Mouse (Mus musculus): ENCODE measurements around the gene Rapgef1. TPM values are rescaled to one million over a fixed set of nuclear protein-coding genes. Genes with fewer than 3 reads are reported as not detected.
A peak's percentile ranks its signal among the peaks of the same experiment; 100 is the strongest.

Gene Rapgef1
- polyA plus RNA-seq, 1 experiment, result 58.8 TPM

DNA sequence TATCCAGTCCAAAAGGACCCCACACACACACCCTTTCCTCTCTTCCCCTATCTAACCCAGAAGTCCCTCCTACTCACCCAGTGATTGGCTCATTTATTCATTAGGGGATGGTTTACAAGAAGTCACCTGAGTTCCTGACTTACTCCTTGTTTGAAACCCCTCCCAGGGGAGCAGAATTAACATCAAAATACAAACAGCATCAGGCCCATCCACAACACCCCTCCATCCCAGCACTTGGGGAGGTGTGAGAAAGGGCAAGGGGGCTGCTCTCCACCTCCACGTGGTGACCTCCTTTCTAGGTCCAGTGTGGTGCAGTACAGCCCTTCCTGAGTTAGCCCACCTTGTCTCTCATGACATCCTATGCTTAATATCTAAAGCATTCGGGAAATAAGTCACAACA is 110.0 kb downstream of the Rapgef1 start:
- Histone ChIP-seq H3K27me3 (ENCODE audit: control insufficient read depth, insufficient read depth, low read length) (no peaks in the 10 kb centered on the region), H3K4me1 (ENCODE audit: control insufficient read depth, insufficient read depth, low read length) (no peaks in the 10 kb centered on the region), H3K36me3 (ENCODE audit: control insufficient read depth, insufficient read depth, low read length) (no peaks in the 10 kb centered on the region; the same call in 1 of the 2 replicates), H3K27ac (ENCODE audit: control insufficient read depth, insufficient read depth, low read depth, low read length) (no peak overlapping the region), H3K4me3 (ENCODE audit: control insufficient read depth, low read depth, low read length) (no peak overlapping the region)
- TF ChIP-seq POLR2A (IDR thresholded peaks at IDR 0.05; ENCODE audit: control insufficient read depth, low read depth, low read length), result no peak
- TF ChIP-seq CTCF (IDR thresholded peaks at IDR 0.05; ENCODE audit: control insufficient read depth, insufficient read depth, insufficient replicate concordance, low read depth, low read length), result no peak

DNA sequence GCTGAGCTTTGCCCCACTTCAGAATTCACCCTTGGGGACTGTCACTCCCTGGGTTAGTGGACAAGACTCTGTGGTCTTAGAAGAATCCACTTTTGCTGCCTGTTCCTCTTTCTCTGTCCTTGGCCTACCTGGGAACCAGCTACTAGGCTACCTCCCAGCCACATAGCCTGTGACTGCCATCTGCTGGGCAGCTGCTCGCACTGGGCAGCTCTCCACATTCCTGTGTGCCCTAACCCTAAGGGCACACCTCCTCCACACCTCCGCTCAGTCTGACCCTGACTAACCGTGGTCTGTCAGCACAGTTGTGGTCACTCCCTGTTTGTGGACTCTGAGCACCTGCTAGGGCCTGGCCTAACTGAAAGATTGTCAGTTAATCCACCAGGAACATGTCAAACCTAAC is 112.0 kb downstream of the Rapgef1 start:
- Histone ChIP-seq H3K4me3 (ENCODE audit: control insufficient read depth, low read depth, low read length) (no peak overlapping the region), H3K27ac (ENCODE audit: control insufficient read depth, insufficient read depth, low read depth, low read length) (no peak overlapping the region), H3K27me3 (ENCODE audit: control insufficient read depth, insufficient read depth, low read length) (no peaks in the 10 kb centered on the region), H3K4me1 (ENCODE audit: control insufficient read depth, insufficient read depth, low read length) (no peaks in the 10 kb centered on the region), H3K36me3 (ENCODE audit: control insufficient read depth, insufficient read depth, low read length) (no peaks in the 10 kb centered on the region; the same call in none of the 2 replicates)
- TF ChIP-seq CTCF (IDR thresholded peaks at IDR 0.05; ENCODE audit: control insufficient read depth, insufficient read depth, insufficient replicate concordance, low read depth, low read length), result peak; percentile 52; the same call in 1 of the 2 replicates
- TF ChIP-seq POLR2A (IDR thresholded peaks at IDR 0.05; ENCODE audit: control insufficient read depth, low read depth, low read length), result no peak

DNA sequence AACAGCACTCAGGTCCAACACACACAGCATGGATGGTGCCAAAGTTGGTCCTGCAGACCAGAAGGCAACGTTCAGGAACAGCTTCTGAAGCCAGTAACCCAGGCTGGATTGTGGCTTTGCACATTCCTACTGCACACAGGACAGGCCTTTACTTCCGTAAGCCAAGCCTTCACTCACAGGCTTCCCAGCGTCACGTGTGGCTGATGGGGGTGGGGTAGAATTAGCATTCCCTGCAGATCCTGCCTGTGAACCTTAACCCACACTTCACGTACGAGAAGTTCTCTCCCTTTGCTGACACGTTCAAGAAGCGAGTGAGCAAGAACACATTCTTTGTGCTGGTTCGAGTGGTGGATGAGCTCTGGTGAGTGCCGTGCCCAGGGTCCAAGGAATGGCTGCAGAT is 113.0 kb downstream of the Rapgef1 start:
- TF ChIP-seq CTCF (IDR thresholded peaks at IDR 0.05; ENCODE audit: control insufficient read depth, insufficient read depth, insufficient replicate concordance, low read depth, low read length) (no peak), POLR2A (IDR thresholded peaks at IDR 0.05; ENCODE audit: control insufficient read depth, low read depth, low read length) (no peak)
- Histone ChIP-seq H3K27ac (ENCODE audit: control insufficient read depth, insufficient read depth, low read depth, low read length) (no peak overlapping the region), H3K4me1 (ENCODE audit: control insufficient read depth, insufficient read depth, low read length) (no peaks in the 10 kb centered on the region), H3K4me3 (ENCODE audit: control insufficient read depth, low read depth, low read length) (no peak overlapping the region), H3K27me3 (ENCODE audit: control insufficient read depth, insufficient read depth, low read length) (no peaks in the 10 kb centered on the region), H3K36me3 (ENCODE audit: control insufficient read depth, insufficient read depth, low read length) (no peaks in the 10 kb centered on the region; the same call in none of the 2 replicates)

GRCm38 (mm10) chr2:29733348-29733747 is 113.8 kb downstream of the Rapgef1 start:
- Histone ChIP-seq H3K4me1 (ENCODE audit: control insufficient read depth, insufficient read depth, low read length) (no peaks in the 10 kb centered on the region), H3K27ac (ENCODE audit: control insufficient read depth, insufficient read depth, low read depth, low read length) (no peak overlapping the region), H3K36me3 (ENCODE audit: control insufficient read depth, insufficient read depth, low read length) (no peaks in the 10 kb centered on the region; the same call in none of the 2 replicates), H3K4me3 (ENCODE audit: control insufficient read depth, low read depth, low read length) (no peak overlapping the region), H3K27me3 (ENCODE audit: control insufficient read depth, insufficient read depth, low read length) (no peaks in the 10 kb centered on the region)
- TF ChIP-seq CTCF (IDR thresholded peaks at IDR 0.05; ENCODE audit: control insufficient read depth, insufficient read depth, insufficient replicate concordance, low read depth, low read length) (no peak), POLR2A (IDR thresholded peaks at IDR 0.05; ENCODE audit: control insufficient read depth, low read depth, low read length) (no peak)

DNA sequence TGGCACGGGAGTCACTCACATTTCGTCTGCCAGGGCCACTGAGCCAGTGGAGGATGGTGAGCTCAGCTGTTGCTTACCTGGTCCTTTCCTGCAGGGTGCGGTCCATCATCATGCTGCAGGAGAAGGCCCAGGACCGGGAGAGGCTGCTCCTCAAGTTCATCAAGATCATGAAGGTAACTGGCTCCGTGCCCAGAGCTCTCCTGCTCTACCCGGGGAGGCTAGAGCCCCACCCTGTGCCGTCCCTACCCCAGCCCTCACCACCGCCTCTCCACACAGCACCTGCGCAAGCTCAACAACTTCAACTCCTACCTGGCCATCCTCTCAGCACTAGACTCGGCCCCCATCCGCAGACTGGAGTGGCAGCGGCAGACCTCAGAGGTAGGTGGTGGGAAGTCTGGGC is 116.2 kb downstream of the Rapgef1 start:
- H3K36me3 ChIP-seq (ENCODE audit: control insufficient read depth, insufficient read depth, low read length), result no peaks in the 10 kb centered on the region; the same call in 1 of the 2 replicates
- no peak for TF ChIP-seq POLR2A (IDR thresholded peaks at IDR 0.05; ENCODE audit: control insufficient read depth, low read depth, low read length)
- no peak for TF ChIP-seq CTCF (IDR thresholded peaks at IDR 0.05; ENCODE audit: control insufficient read depth, insufficient read depth, insufficient replicate concordance, low read depth, low read length)

GRCm38 (mm10) chr2:29737209-29737925 is 117.8 kb downstream of the Rapgef1 start:
- H3K4me1 ChIP-seq (ENCODE audit: control insufficient read depth, insufficient read depth, low read length), result no peaks in the 10 kb centered on the region
- no peak for TF ChIP-seq CTCF (IDR thresholded peaks at IDR 0.05; ENCODE audit: control insufficient read depth, insufficient read depth, insufficient replicate concordance, low read depth, low read length)
- TF ChIP-seq POLR2A (IDR thresholded peaks at IDR 0.05; ENCODE audit: control insufficient read depth, low read depth, low read length), result no peak
- H3K27ac ChIP-seq (ENCODE audit: control insufficient read depth, insufficient read depth, low read depth, low read length), result no peak overlapping the region
- no peaks in the 10 kb centered on the region for H3K27me3 ChIP-seq (ENCODE audit: control insufficient read depth, insufficient read depth, low read length)
- no peak overlapping the region for H3K4me3 ChIP-seq (ENCODE audit: control insufficient read depth, low read depth, low read length)
- H3K36me3 ChIP-seq (ENCODE audit: control insufficient read depth, insufficient read depth, low read length), result no peaks in the 10 kb centered on the region; the same call in 1 of the 2 replicates

More for the DNA sequence above, 116.2 kb downstream of the Rapgef1 start:
- no peak overlapping the region for H3K27ac ChIP-seq (ENCODE audit: control insufficient read depth, insufficient read depth, low read depth, low read length)
- H3K4me3 ChIP-seq (ENCODE audit: control insufficient read depth, low read depth, low read length), result no peak overlapping the region
- no peaks in the 10 kb centered on the region for H3K4me1 ChIP-seq (ENCODE audit: control insufficient read depth, insufficient read depth, low read length)
- H3K27me3 ChIP-seq (ENCODE audit: control insufficient read depth, insufficient read depth, low read length), result no peaks in the 10 kb centered on the region

GRCm38 (mm10) chr2:29738799-29739198 is 119.3 kb downstream of the Rapgef1 start:
- Histone ChIP-seq H3K4me1 (ENCODE audit: control insufficient read depth, insufficient read depth, low read length) (no peaks in the 10 kb centered on the region), H3K27me3 (ENCODE audit: control insufficient read depth, insufficient read depth, low read length) (no peaks in the 10 kb centered on the region), H3K4me3 (ENCODE audit: control insufficient read depth, low read depth, low read length) (no peak overlapping the region), H3K27ac (ENCODE audit: control insufficient read depth, insufficient read depth, low read depth, low read length) (no peak overlapping the region), H3K36me3 (ENCODE audit: control insufficient read depth, insufficient read depth, low read length) (no peaks in the 10 kb centered on the region; the same call in 1 of the 2 replicates)
- TF ChIP-seq POLR2A (IDR thresholded peaks at IDR 0.05; ENCODE audit: control insufficient read depth, low read depth, low read length) (no peak), CTCF (IDR thresholded peaks at IDR 0.05; ENCODE audit: control insufficient read depth, insufficient read depth, insufficient replicate concordance, low read depth, low read length) (no peak)
